Mouse (Mus musculus) macrophage (primary cell): ENCODE measurements around the gene Uso1. TPM values are rescaled to one million over a fixed set of nuclear protein-coding genes. Genes with fewer than 3 reads are reported as not detected.

Experiments used
- H3K27ac ChIP-seq: fragments of 350-480 bp; formaldehyde crosslinking; 2 replicates; pipeline ENCODE4 v1.9.0; 2021
- H3K36me3 ChIP-seq: fragments of 350-480 bp; formaldehyde crosslinking; 2 replicates; pipeline ENCODE4 v1.9.0; 2021; ENCODE audit errors: inconsistent target
- H3K4me3 ChIP-seq: fragments of 350-480 bp; formaldehyde crosslinking; 2 replicates; pipeline ENCODE4 v1.9.0; 2021; ENCODE audit errors: inconsistent target
- H3K79me2 ChIP-seq: fragments of 350-480 bp; formaldehyde crosslinking; 2 replicates; pipeline ENCODE4 v1.9.0; 2021; ENCODE audit errors: inconsistent target
- WGBS: methylation state at CpG from one replicate; pipeline ENCODE4 v1.1.7; 2026; ENCODE audit warnings: inconsistent platforms; ENCODE audit not compliant: missing documents; 5-methylcytosine and 5-hydroxymethylcytosine counted together
- polyA plus RNA-seq: library from polyadenylated mRNA; stranded (reverse); fragments of 250-400 nt; gene quantifications from 3 replicates; pipeline ENCODE4 v1.2.4, GENCODE M21; 2018; ENCODE audit warnings: inconsistent platforms

The Uso1 gene
- polyA plus RNA-seq, 1 experiment from 2014 or later: 62.5 TPM

DNA sequence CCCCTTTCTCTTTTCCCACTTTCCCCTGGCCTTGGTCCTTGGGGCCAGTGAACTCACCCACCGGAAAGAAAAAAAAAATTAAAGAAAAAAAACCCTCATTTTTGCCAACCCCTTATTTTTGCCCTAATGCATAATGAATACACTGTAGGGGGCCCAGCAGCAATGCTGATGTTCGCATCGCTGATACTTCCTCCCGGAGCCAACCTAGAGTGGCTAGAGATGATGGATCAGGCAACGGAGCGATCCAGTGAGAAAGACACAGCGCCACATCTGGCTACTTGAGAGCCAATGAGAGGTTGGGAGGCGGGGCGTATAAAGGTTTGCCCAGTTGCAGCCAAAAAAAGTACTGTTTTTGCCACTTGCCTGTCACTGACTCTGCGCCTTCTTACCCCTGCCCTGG is 91.0 kb downstream of the Uso1 start:
- 74% methylated on average over 10 of the region's 10 CpGs for WGBS
- Histone ChIP-seq H3K27ac (no peak overlapping the region), H3K36me3 (no peaks in the 10 kb centered on the region), H3K4me3 (no peak overlapping the region), H3K79me2 (no peaks in the 10 kb centered on the region)

DNA sequence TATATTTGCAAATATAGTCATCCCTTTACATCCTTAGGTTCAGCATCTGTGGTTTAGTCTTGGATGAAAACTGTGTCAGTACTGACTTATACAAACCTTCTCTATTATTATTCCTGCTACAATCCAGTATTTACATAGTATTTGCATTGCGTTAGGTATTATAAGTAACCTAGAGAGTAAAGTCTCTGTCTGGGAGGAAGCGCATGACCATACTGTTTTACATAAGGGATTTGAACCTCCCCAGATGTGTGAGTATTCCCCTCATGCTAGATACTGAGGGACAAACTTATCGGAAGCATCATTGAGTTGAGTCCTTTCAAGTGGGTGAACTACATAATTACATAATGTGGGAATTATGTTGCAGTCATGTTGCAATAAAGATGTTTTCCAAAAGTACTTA is 91.8 kb downstream of the Uso1 start:
- Histone ChIP-seq H3K27ac (no peak overlapping the region), H3K36me3 (no peaks in the 10 kb centered on the region), H3K4me3 (no peak overlapping the region), H3K79me2 (no peaks in the 10 kb centered on the region)
- 98% methylated on average over 3 of the region's 3 CpGs for WGBS

DNA sequence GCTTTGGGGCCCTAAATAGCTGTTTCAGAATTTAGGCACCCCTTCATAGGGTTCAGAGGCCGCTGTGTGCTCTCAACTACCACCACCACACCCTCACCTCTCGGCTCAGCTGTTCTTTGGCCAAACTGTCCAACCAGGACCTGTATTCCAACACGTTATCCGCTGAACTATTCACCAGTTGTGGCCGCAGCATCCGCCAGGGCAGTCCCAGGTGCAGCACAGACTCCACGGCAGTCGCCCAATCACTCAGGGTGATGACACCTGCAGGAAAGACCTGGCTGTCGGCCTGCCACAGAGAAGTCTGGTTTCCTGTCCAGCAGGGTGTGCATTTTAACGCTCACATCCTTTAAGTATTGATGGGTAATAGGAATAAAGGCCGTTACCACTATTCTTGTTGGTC is 92.6 kb downstream of the Uso1 start:
- no peaks in the 10 kb centered on the region for H3K36me3 ChIP-seq
- 87% methylated on average over 11 of the region's 11 CpGs for WGBS
- H3K79me2 ChIP-seq: no peaks in the 10 kb centered on the region
- no peak overlapping the region for H3K4me3 ChIP-seq
- H3K27ac ChIP-seq: no peak overlapping the region

DNA sequence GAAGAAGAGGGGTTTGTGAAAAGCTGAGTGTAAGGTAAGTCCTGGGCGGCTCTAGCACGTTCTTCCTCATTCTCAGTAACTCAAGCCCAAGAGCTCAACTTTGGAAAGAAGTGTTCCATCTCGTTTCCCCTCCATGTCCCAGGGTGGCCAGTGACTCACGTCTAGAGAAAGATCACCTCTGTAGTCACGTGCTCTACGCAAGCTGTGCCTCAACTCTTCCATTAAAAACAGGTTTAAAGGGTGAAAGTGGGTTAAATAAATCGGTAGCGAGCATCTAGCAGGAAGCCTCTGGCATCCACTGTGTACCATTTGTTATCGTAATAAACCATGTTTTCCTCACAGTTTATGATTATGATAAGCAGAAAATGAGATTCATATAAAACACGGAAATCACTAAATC is 94.1 kb downstream of the Uso1 start:
- Histone ChIP-seq H3K36me3 (no peaks in the 10 kb centered on the region), H3K27ac (no peak overlapping the region), H3K4me3 (no peak overlapping the region), H3K79me2 (no peaks in the 10 kb centered on the region)
- WGBS: 83% methylated on average over 10 of the region's 10 CpGs

DNA sequence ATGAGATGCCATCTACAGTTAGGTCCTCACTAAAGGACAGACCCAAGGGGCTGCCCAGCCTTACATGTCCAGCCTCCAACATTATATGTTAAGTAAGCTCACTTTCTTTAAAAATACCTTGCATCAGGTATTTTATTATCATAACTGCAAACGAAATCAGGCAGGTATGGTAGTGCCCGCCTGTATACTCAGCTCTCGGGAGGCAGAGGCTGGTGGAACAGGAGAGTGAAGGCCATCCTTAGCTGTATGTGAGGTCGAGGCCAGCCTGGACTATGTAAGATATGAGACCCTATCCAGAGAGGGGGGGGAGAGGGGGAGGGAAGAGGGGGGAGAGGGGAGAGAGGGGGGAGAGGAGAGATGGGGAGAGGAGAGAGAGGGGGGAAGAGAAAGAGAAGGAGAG is 95.6 kb downstream of the Uso1 start:
- Histone ChIP-seq H3K36me3 (no peaks in the 10 kb centered on the region), H3K27ac (no peak overlapping the region), H3K4me3 (no peak overlapping the region), H3K79me2 (no peaks in the 10 kb centered on the region)
- 93% methylated on average over 4 of the region's 4 CpGs for WGBS

DNA sequence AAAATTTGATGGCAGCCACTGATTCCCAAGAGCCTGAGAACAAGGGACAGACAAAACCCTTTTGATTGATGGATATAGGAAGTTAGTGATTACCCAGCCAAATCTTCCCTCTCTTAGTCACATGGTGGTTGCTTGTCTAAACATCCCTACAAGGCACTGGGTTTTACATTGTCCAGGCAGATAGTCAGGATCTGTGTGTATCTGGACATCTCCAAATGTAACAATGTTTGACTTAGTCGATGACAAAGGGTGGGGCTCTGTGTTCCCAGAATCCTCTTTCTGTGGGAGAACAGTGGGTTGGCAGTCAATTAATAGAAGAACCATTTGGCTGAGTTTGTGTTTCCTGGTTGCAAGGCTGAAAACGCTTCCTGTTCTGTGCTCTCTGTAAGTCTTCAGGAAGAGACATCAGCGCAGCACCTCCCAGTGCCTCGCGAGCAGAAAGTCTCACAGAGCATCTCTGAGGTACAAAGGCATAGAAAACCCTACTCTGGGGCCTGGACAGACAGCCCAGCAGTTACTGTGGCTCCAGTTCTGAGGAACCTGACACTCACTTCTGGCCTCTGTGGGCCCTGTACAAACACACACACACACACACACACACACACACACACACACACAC is 97.3 kb downstream of the Uso1 start:
- Histone ChIP-seq H3K36me3 (no peaks in the 10 kb centered on the region), H3K27ac (no peak overlapping the region), H3K4me3 (no peak overlapping the region), H3K79me2 (no peaks in the 10 kb centered on the region)
- 4% methylated on average over 5 of the region's 5 CpGs for WGBS

DNA sequence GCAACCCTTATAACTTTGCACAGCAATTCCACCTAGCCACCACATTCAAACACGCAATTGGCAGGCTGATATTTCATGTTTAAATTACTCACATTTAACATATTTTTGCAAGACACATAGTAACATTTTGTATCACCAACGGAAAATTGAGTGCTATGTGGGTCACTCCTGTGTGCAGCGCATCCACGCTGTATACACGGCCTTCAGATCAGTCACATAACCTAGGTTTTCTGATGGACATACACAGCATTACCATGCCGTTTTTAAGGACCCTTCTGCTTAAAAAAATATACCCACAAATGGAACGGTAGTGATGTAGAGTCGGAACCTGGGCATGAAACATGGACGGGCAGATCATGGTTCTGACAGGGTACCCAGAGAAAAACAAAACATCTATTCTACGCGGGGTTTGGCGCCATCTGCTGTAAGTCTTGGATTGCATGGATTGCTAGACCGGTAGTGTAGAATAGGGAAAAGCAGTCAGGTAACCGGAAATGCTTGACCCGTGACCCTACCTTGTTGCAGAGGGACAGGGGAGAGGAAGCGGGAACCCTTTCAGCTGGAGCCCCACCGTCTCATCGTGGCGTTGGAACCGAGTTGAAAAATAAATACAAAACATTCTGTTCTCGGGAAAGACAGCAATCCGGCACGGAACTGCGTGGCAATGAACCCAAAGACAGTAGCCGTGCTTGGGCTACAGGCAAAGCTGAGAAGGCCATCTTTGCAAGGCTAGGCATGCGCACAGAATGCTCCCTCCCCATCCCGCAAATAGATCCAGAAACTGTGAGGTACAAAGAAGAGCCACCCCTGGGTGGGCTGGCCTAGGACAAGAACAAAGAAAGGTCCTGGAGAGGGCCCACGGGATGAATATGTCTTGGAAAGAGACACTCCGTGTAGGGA is 101.8 kb downstream of the Uso1 start:
- WGBS: 50% methylated on average over 29 of the region's 29 CpGs
- Histone ChIP-seq H3K79me2 (no peaks in the 10 kb centered on the region), H3K27ac (no peak overlapping the region), H3K36me3 (no peaks in the 10 kb centered on the region), H3K4me3 (no peak overlapping the region)

DNA sequence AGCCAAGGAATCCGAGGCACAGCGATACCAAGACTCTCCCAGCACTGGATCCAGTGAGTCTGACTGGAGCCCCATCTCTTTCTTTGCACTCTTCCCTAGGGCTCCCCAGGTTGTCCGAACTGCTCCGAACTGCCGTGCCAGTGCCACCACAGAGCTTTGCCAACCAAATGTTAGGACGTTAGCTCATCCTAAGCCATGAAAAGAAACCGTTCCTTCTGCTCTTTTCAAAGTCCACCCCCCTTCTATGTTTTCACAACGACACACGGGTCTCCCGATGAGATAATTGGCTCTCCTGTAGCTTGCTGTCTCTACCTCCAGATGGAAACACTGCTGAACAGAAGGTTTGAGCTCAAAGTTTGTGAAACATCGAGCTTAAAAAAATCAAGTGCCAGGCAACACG is 103.0 kb downstream of the Uso1 start:
- Histone ChIP-seq H3K79me2 (no peaks in the 10 kb centered on the region), H3K4me3 (no peak overlapping the region), H3K27ac (no peak overlapping the region), H3K36me3 (no peaks in the 10 kb centered on the region)
- 95% methylated on average over 12 of the region's 12 CpGs for WGBS

DNA sequence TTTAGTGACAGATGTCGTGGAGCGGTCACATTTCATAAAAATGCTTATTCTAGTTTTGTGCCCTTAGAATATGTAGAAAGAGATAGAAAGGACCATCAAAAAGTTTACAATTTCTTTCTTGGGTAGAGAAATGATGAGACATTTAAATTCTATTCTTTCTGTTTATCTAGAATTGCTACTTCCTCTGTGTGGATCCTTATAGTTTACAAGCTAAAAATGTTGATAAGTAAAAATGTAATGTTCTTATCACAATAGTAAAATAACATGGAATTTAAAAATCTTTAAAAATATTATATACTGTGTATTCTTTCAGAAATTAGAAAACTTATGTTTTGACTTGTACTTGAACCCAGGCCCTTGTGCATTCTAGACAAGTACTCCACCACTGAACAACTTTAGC is 107.2 kb downstream of the Uso1 start:
- no peak overlapping the region for H3K4me3 ChIP-seq
- no peaks in the 10 kb centered on the region for H3K79me2 ChIP-seq
- 91% methylated on average over 2 of the region's 2 CpGs for WGBS
- H3K36me3 ChIP-seq: no peaks in the 10 kb centered on the region
- H3K27ac ChIP-seq: no peak overlapping the region

DNA sequence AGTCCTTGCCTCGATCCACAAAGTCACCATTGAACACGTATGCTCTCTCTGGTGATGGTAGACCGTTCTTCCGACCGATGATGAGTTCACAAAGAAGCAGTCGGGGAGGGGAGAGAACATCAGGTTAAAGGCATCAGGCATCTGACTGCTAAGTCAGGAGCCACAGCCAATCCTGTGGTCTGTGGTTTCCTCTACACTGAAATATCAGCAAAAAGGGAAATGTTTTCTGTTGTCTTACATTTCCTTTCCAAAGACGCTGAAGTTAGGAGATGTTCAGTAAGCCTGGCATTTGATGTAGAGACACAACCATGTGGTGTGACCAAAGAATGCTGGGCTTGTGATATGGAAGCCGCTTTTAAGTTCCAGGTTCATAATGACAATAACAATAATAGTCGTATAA is 107.7 kb downstream of the Uso1 start:
- Histone ChIP-seq H3K36me3 (no peaks in the 10 kb centered on the region), H3K79me2 (no peaks in the 10 kb centered on the region), H3K4me3 (no peak overlapping the region), H3K27ac (no peak overlapping the region)
- WGBS: 3% methylated on average over 9 of the region's 9 CpGs

DNA sequence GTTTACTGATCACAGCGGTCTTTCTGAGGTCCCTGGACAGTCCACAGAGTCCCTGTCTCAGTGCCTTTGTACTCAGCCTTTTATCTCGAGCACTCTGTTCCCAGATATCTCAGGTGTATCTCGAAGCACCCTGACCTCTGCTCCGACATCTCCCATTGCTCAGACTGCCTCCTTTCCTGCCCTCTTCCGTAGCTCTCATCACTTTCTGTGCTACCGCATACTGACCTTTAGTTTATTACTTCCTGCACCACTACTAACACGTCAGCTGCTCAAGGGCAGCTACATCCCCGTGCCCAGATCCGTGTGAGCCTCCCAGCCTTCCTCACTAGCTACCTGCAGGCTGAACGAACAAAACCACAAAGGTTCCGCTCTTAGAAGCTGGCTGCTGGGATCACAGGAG is 110.9 kb downstream of the Uso1 start:
- Histone ChIP-seq H3K4me3 (no peak overlapping the region), H3K79me2 (no peaks in the 10 kb centered on the region), H3K27ac (no peak overlapping the region), H3K36me3 (no peaks in the 10 kb centered on the region)
- WGBS: 85% methylated on average over 11 of the region's 11 CpGs

DNA sequence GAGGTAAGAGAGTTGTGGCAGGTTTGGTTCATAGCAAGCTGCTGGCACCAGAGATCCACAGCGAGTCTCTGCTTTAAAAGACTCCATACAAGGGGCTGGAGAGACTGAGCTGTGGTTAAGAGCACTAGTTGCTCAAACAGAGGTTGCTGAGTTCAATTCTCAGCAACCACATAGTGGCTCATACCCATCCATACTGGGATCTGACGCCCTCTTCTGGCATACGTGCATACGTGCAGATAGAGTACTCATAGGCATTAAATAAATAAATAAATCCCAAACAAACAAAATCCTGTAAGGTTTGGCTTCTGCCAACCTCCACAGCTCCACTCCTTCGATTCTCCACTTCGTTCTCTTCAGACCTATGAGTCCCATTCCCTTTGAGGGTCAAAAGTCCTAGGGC is 114.3 kb downstream of the Uso1 start:
- Histone ChIP-seq H3K27ac (no peak overlapping the region), H3K4me3 (no peak overlapping the region), H3K79me2 (no peaks in the 10 kb centered on the region), H3K36me3 (no peaks in the 10 kb centered on the region)
- WGBS: 94% methylated on average over 6 of the region's 6 CpGs

Other genes starting within 250 kb of the Uso1 start
- gene Rchy1, start 174.9 kb upstream of the Uso1 start, polyA plus RNA-seq: 30.9 to 38.2 TPM (median 33.5 TPM) in 3 replicates
- not detected in 3 replicates for gene Odaph, start 150.5 kb upstream of the Uso1 start, polyA plus RNA-seq
- gene Cdkl2, start 94.1 kb upstream of the Uso1 start, polyA plus RNA-seq: 2.2 to 3.1 TPM (median 3.1 TPM) in 3 replicates
- gene G3bp2, start 54.2 kb upstream of the Uso1 start, polyA plus RNA-seq: 76.9 to 105 TPM (median 87.9 TPM) in 3 replicates
- gene U90926, start 77.5 kb downstream of the Uso1 start, polyA plus RNA-seq: not detected in 3 replicates
- gene Ppef2, start 118.3 kb downstream of the Uso1 start, polyA plus RNA-seq: 0.19 TPM in 1 of 3 replicates, not detected in the others
- 7.7 to 41.0 TPM (median 19.5 TPM) in 3 replicates for gene Naaa, start 140.2 kb downstream of the Uso1 start, polyA plus RNA-seq
- 7.9 to 11.2 TPM (median 8.9 TPM) in 3 replicates for gene Sdad1, start 172.5 kb downstream of the Uso1 start, polyA plus RNA-seq
- 0.69 to 2.3 TPM (median 1.8 TPM) in 3 replicates for gene Cxcl9, start 190.1 kb downstream of the Uso1 start, polyA plus RNA-seq
- gene Art3, start 193.9 kb downstream of the Uso1 start, polyA plus RNA-seq: not detected in 3 replicates
- 29.8 to 324 TPM (median 31.4 TPM) in 3 replicates for gene Cxcl10, start 211.0 kb downstream of the Uso1 start, polyA plus RNA-seq